Mouse (Mus musculus) kidney, adult 10 weeks (tissue): ENCODE data around the gene Skp2. TPM values are rescaled to one million over a fixed set of nuclear protein-coding genes. Genes with fewer than 3 reads are reported as not detected.

Experiments used
- polyA plus RNA-seq: library from polyadenylated mRNA; stranded (reverse); fragments of 350-450 nt; fragmentation: Illumina TruSeq; extraction: RNeasy Lipid Tissue Mini Kit (QIAGEN cat#74804); gene quantifications from one replicate; pipeline ENCODE4 v1.2.3, GENCODE M21; 2014; ENCODE audit warnings: low read depth, low replicate concordance

Gene Skp2
- polyA plus RNA-seq = 3.2 TPM

GRCm38 (mm10) chr15:9155325-9155724 is at the start of gene Skp2:
Gene Skp2, minus strand, starts transcription at chr15:9155425.

GRCm38 (mm10) chr15:9140252-9140680 is 15.0 kb downstream of the Skp2 start, which contains the start of gene Lmbrd2:
Gene Lmbrd2, plus strand, starts transcription at chr15:9140550.

GRCm38 (mm10) chr15:9070912-9071555 is 84.2 kb downstream of the Skp2 start, which contains the start of gene Nadk2:
Gene Nadk2, plus strand, starts transcription at chr15:9071260.

Other genes starting within 250 kb of the Skp2 start
- 245 TPM for gene Ranbp3l, start 187.5 kb downstream of the Skp2 start, polyA plus RNA-seq
- 175 TPM for gene Nadk2, start 84.2 kb downstream of the Skp2 start, polyA plus RNA-seq
- 191 TPM for gene Lmbrd2, start 14.9 kb downstream of the Skp2 start, polyA plus RNA-seq
- 1,055 TPM for gene Ugt3a1, start 121.5 kb upstream of the Skp2 start, polyA plus RNA-seq
- gene Ugt3a2, start 180.1 kb upstream of the Skp2 start, polyA plus RNA-seq = 2,137 TPM